Mouse (Mus musculus) hindbrain, embryonic 15.5 days (tissue): ENCODE measurements at regions not wholly inside any gene's neighbourhood (a gene's known extent, or its start where the extent isn't known, plus 50 kb on each side); places are given as distances from the start of the nearest gene placed in this dataset.

Source experiments
- ATAC-seq: fragments of 200-750 bp; cut with Nextera tagmentation; 2 replicates; pipeline ENCODE4 v1.8.0; 2017; ENCODE audit warnings: low read depth, moderate number of reproducible peaks, moderate TSS enrichment; ENCODE audit not compliant: low FRiP score
- H3K27ac ChIP-seq: fragments of 300-500 bp; sonication (generic); replicated peaks from 2 replicates; pipeline ENCODE4 v1.5.1; 2015; ENCODE audit warnings: mild to moderate bottlenecking, inconsistent platforms
- H3K27me3 ChIP-seq: fragments of 300-500 bp; sonication (generic); 2 replicates; pipeline ENCODE4 v1.6.1; 2015; ENCODE audit warnings: control low read depth, inconsistent platforms
- H3K36me3 ChIP-seq: fragments of 300-500 bp; sonication (generic); 2 replicates; pipeline ENCODE4 v1.6.1; 2015; ENCODE audit warnings: control low read depth, inconsistent platforms
- H3K4me1 ChIP-seq: fragments of 300-500 bp; sonication (generic); replicated peaks from 2 replicates; pipeline ENCODE4 v1.6.1; 2015; ENCODE audit warnings: control low read depth, inconsistent platforms
- H3K4me2 ChIP-seq: fragments of 300-500 bp; sonication (generic); 2 replicates; pipeline ENCODE4 v1.6.1; 2015; ENCODE audit warnings: moderate library complexity, mild to moderate bottlenecking, inconsistent platforms
- H3K4me3 ChIP-seq: fragments of 300-500 bp; sonication (generic); 2 replicates; pipeline ENCODE4 v1.5.1; 2015; ENCODE audit warnings: mild to moderate bottlenecking, inconsistent platforms
- H3K9ac ChIP-seq: fragments of 300-500 bp; sonication (generic); 2 replicates; pipeline ENCODE4 v1.6.1; 2015; ENCODE audit warnings: inconsistent platforms
- H3K9me3 ChIP-seq: fragments of 300-500 bp; sonication (generic); 2 replicates; pipeline ENCODE4 v1.6.1; 2016; ENCODE audit warnings: control low read depth, inconsistent platforms
- WGBS: fragments of 180-500 bp; shearing (Covaris S2); methylation state at CpG from one replicate; pipeline ENCODE4 v1.1.7; 2015; 5-methylcytosine and 5-hydroxymethylcytosine counted together

GRCm38 (mm10) chr12:52439241-52439640 is 64.5 kb upstream of the Arhgap5 start:
- no peaks in the 10 kb centered on the region for H3K9me3 ChIP-seq
- no peaks in the 10 kb centered on the region for H3K27me3 ChIP-seq
- H3K27ac ChIP-seq, result no peak overlapping the region
- peaks cover 13% of the 10 kb centered on the region for H3K4me1 ChIP-seq
- H3K9ac ChIP-seq, result no peak overlapping the region
- ATAC-seq, result no peak
- no peak overlapping the region for H3K4me2 ChIP-seq
- H3K4me3 ChIP-seq, result no peak overlapping the region
- H3K36me3 ChIP-seq, result no peaks in the 10 kb centered on the region
- 92% methylated on average over 1 of the region's 1 CpGs for WGBS

GRCm38 (mm10) chr12:52440868-52441365 is 62.9 kb upstream of the Arhgap5 start:
- Histone ChIP-seq H3K4me1 (peaks cover under 1% of the 10 kb centered on the region; the same call in 1 of the 2 replicates), H3K9ac (no peak overlapping the region), H3K9me3 (no peaks in the 10 kb centered on the region), H3K27ac (no peak overlapping the region), H3K27me3 (no peaks in the 10 kb centered on the region), H3K4me2 (no peak overlapping the region), H3K36me3 (no peaks in the 10 kb centered on the region), H3K4me3 (no peak overlapping the region)
- 79% methylated on average over 7 of the region's 7 CpGs for WGBS
- no peak for ATAC-seq

- no peaks in the 10 kb centered on the region for H3K27me3 ChIP-seq
- ATAC-seq, result no peak
- no peak overlapping the region for H3K4me3 ChIP-seq
- H3K9ac ChIP-seq, result no peak overlapping the region
- no peak overlapping the region for H3K27ac ChIP-seq
- no peaks in the 10 kb centered on the region for H3K9me3 ChIP-seq
- no peak overlapping the region for H3K4me2 ChIP-seq
- H3K4me1 ChIP-seq, result no peaks in the 10 kb centered on the region
- H3K36me3 ChIP-seq, result no peaks in the 10 kb centered on the region
- WGBS, result 94% methylated on average over 5 of the region's 5 CpGs
These were observed 61.4 kb upstream of the Arhgap5 start for GRCm38 (mm10) chr12:52442337-52442736.

GRCm38 (mm10) chr12:52445731-52446130 is 58.0 kb upstream of the Arhgap5 start:
- Histone ChIP-seq H3K4me3 (no peak overlapping the region), H3K27ac (no peak overlapping the region), H3K27me3 (no peaks in the 10 kb centered on the region), H3K36me3 (no peaks in the 10 kb centered on the region), H3K9ac (no peak overlapping the region), H3K4me2 (no peak overlapping the region), H3K4me1 (no peaks in the 10 kb centered on the region), H3K9me3 (no peaks in the 10 kb centered on the region)
- no peak for ATAC-seq
- 44% methylated on average over 2 of the region's 2 CpGs for WGBS

GRCm38 (mm10) chr12:52446501-52446900 is 57.3 kb upstream of the Arhgap5 start:
- 81% methylated on average over 7 of the region's 7 CpGs for WGBS
- Histone ChIP-seq H3K27ac (no peak overlapping the region), H3K4me2 (no peak overlapping the region), H3K9ac (no peak overlapping the region), H3K4me1 (no peaks in the 10 kb centered on the region), H3K4me3 (no peak overlapping the region), H3K36me3 (no peaks in the 10 kb centered on the region), H3K9me3 (no peaks in the 10 kb centered on the region), H3K27me3 (no peaks in the 10 kb centered on the region)
- ATAC-seq, result no peak

- H3K27me3 ChIP-seq, result no peaks in the 10 kb centered on the region
- ATAC-seq, result no peak
- H3K4me1 ChIP-seq, result no peaks in the 10 kb centered on the region
- no peak overlapping the region for H3K4me2 ChIP-seq
- no peaks in the 10 kb centered on the region for H3K9me3 ChIP-seq
- H3K4me3 ChIP-seq, result no peak overlapping the region
- H3K36me3 ChIP-seq, result no peaks in the 10 kb centered on the region
- H3K9ac ChIP-seq, result no peak overlapping the region
- 82% methylated on average over 5 of the region's 5 CpGs for WGBS
- H3K27ac ChIP-seq, result no peak overlapping the region
These were observed 56.3 kb upstream of the Arhgap5 start for GRCm38 (mm10) chr12:52447482-52447881.

GRCm38 (mm10) chr12:52448218-52448617 is 55.6 kb upstream of the Arhgap5 start:
- Histone ChIP-seq H3K27ac (no peak overlapping the region), H3K9me3 (no peaks in the 10 kb centered on the region), H3K4me3 (no peak overlapping the region), H3K9ac (no peak overlapping the region), H3K27me3 (no peaks in the 10 kb centered on the region), H3K4me2 (no peak overlapping the region), H3K4me1 (no peaks in the 10 kb centered on the region), H3K36me3 (no peaks in the 10 kb centered on the region)
- 50% methylated on average over 1 of the region's 1 CpGs for WGBS
- ATAC-seq, result no peak

GRCm38 (mm10) chr12:52453890-52454289 is 49.9 kb upstream of the Arhgap5 start:
- no peak for ATAC-seq
- 92% methylated on average over 5 of the region's 5 CpGs for WGBS
- no peak overlapping the region for H3K4me2 ChIP-seq

More at GRCm38 (mm10) chr12:52453890-52454289, 49.9 kb upstream of the Arhgap5 start:
- Histone ChIP-seq H3K9me3 (0 out of 2 replicates have a peak, but pooled peaks cover 5% of the 10 kb centered on the region), H3K9ac (no peak overlapping the region), H3K27ac (no peak overlapping the region), H3K4me1 (no peaks in the 10 kb centered on the region), H3K27me3 (no peaks in the 10 kb centered on the region), H3K36me3 (no peaks in the 10 kb centered on the region), H3K4me3 (no peak overlapping the region)
